In genomic region chr3:152761116-152761515, GRCm38 (mm10) we compare ENCODE assay signal across 8 mouse cellular contexts. TPM values are rescaled to one million over a fixed set of nuclear protein-coding genes. Genes with fewer than 3 reads are reported as not detected.
DNase-seq lines count a peak whose midpoint lies in the region; ATAC-seq and TF ChIP-seq lines count a peak whose summit lies in the region.

No protein-coding gene starts in this region.

- no peak overlapping the region for H3K4me2 ChIP-seq in midbrain, embryonic 11.5 days
- no peak overlapping the region for H3K4me2 ChIP-seq in midbrain, embryonic 16.5 days (ENCODE audit: low read length)
- no peak overlapping the region for H3K4me2 ChIP-seq in lung, embryonic 14.5 days

- peak; percentile 67 for TF ChIP-seq CTCF in lung, embryonic 14.5 days (IDR thresholded peaks at IDR 0.05; ENCODE audit: low read depth)

- no peak overlapping the region for H3K4me3 ChIP-seq in midbrain, embryonic 11.5 days (ENCODE audit: low read depth, low read length)
- H3K4me3 ChIP-seq in midbrain, embryonic 16.5 days (ENCODE audit: low read depth, low read length) = no peak overlapping the region
- H3K4me3 ChIP-seq in lung, embryonic 14.5 days (ENCODE audit: low read depth, low read length) = no peak overlapping the region

- no peak overlapping the region for H3K9ac ChIP-seq in midbrain, embryonic 11.5 days (ENCODE audit: low read length)
- no peak overlapping the region for H3K9ac ChIP-seq in midbrain, embryonic 16.5 days (ENCODE audit: low read depth, low read length)
- H3K9ac ChIP-seq in lung, embryonic 14.5 days = no peak overlapping the region

- no peak overlapping the region for H3K27ac ChIP-seq in midbrain, embryonic 11.5 days (ENCODE audit: low read depth, low read length)
- H3K27ac ChIP-seq in midbrain, embryonic 16.5 days (ENCODE audit: low read length) = no peak overlapping the region
- no peak overlapping the region for H3K27ac ChIP-seq in lung, embryonic 14.5 days (ENCODE audit: low read depth)

- H3K4me1 ChIP-seq in midbrain, embryonic 11.5 days (ENCODE audit: control insufficient read depth, insufficient read depth, low read length) = peaks cover 24% of the 10 kb centered on the region
- peaks cover 15% of the 10 kb centered on the region for H3K4me1 ChIP-seq in midbrain, embryonic 16.5 days (ENCODE audit: control insufficient read depth, insufficient read depth, low read length)
- H3K4me1 ChIP-seq in lung, embryonic 14.5 days (ENCODE audit: insufficient read depth) = peaks cover 13% of the 10 kb centered on the region

- no peak for ATAC-seq in midbrain, embryonic 11.5 days (ENCODE audit: low FRiP score)
- no peak for ATAC-seq in midbrain, embryonic 16.5 days
- ATAC-seq in lung, embryonic 14.5 days (ENCODE audit: insufficient read depth) = no peak

- no peaks in the 10 kb centered on the region for H3K36me3 ChIP-seq in midbrain, embryonic 11.5 days (ENCODE audit: control insufficient read depth, insufficient read depth, low read length)
- H3K36me3 ChIP-seq in midbrain, embryonic 16.5 days (ENCODE audit: control insufficient read depth, insufficient read depth, low read length) = no peaks in the 10 kb centered on the region
- H3K36me3 ChIP-seq in lung, embryonic 14.5 days (ENCODE audit: insufficient read depth) = no peaks in the 10 kb centered on the region

- H3K9me3 ChIP-seq in midbrain, embryonic 11.5 days (ENCODE audit: control insufficient read depth, low read length) = no peaks in the 10 kb centered on the region
- no peaks in the 10 kb centered on the region for H3K9me3 ChIP-seq in midbrain, embryonic 16.5 days (replicated peaks; ENCODE audit: control insufficient read depth, low read length, poor library complexity, severe bottlenecking)
- H3K9me3 ChIP-seq in lung, embryonic 14.5 days (ENCODE audit: low read depth, low read length) = no peaks in the 10 kb centered on the region

- WGBS in midbrain, embryonic 11.5 days = 21% methylated on average over 7 of the region's 7 CpGs
- WGBS in midbrain, embryonic 16.5 days = 19% methylated on average over 7 of the region's 7 CpGs
- WGBS in lung, embryonic 14.5 days = 25% methylated on average over 7 of the region's 7 CpGs

- peak; percentile 29 for DNase-seq in cerebellum, adult 11 months
- DNase-seq in cerebellum, adult 9-11 months = no peak
- DNase-seq in midbrain, embryonic 11.5 days (ENCODE audit: low spot score, missing footprints) = peak; percentile 96
- DNase-seq in c-Kit-positive CD71-positive TER-119-positive erythroid progenitor cells, embryonic 14.5 days (ENCODE audit: low spot score) = peak; percentile 70
- peak; percentile 79 for DNase-seq in induced T-regulatory cell, adult 2 months (ENCODE audit: low read depth)
- peak; percentile 78 for DNase-seq in lung, embryonic 14.5 days
- no peak for DNase-seq in urinary bladder, adult 2 months (ENCODE audit: low spot score)

- H3K27me3 ChIP-seq in midbrain, embryonic 11.5 days (ENCODE audit: control insufficient read depth, insufficient read depth, low read length) = no peaks in the 10 kb centered on the region
- H3K27me3 ChIP-seq in midbrain, embryonic 16.5 days (ENCODE audit: control insufficient read depth, insufficient read depth, low read depth, low read length) = no peaks in the 10 kb centered on the region
- no peaks in the 10 kb centered on the region for H3K27me3 ChIP-seq in lung, embryonic 14.5 days (ENCODE audit: insufficient read depth, low read length)

RNA-seq across cellular contexts. Expression of gene Pigk, which starts 47.2 kb away (rescaled TPM):
- polyA plus RNA-seq in midbrain, embryonic 11.5 days (2014; fragmentation: Nextera tagmentation; extraction: Ambion mirVana) = 40.5 and 44.3 TPM in 2 replicates
- 54.3 and 59.6 TPM in 2 replicates for polyA plus RNA-seq in midbrain, embryonic 16.5 days (2015; fragmentation: Nextera tagmentation; extraction: Ambion mirVana)
- 46.2 and 50.3 TPM in 2 replicates for polyA plus RNA-seq in lung, embryonic 14.5 days (2014; fragmentation: Nextera tagmentation; extraction: Ambion mirVana)
- polyA plus RNA-seq in urinary bladder, adult 2 months (2012; rRNA removed) = 20.7 and 21.6 TPM in 2 replicates

Comparison
In these comparisons a context has a peak if more than half of its experiments do, and no peak if none do; other contexts are left out.
1. DNase-seq: peak in cerebellum, adult 11 months (single experiment), midbrain, embryonic 11.5 days (single experiment), c-Kit-positive CD71-positive TER-119-positive erythroid progenitor cells, embryonic 14.5 days (single experiment), induced T-regulatory cell, adult 2 months (single experiment) and lung, embryonic 14.5 days (single experiment); none in cerebellum, adult 9-11 months (single experiment) and urinary bladder, adult 2 months (single experiment).